In the genomic region with DNA sequence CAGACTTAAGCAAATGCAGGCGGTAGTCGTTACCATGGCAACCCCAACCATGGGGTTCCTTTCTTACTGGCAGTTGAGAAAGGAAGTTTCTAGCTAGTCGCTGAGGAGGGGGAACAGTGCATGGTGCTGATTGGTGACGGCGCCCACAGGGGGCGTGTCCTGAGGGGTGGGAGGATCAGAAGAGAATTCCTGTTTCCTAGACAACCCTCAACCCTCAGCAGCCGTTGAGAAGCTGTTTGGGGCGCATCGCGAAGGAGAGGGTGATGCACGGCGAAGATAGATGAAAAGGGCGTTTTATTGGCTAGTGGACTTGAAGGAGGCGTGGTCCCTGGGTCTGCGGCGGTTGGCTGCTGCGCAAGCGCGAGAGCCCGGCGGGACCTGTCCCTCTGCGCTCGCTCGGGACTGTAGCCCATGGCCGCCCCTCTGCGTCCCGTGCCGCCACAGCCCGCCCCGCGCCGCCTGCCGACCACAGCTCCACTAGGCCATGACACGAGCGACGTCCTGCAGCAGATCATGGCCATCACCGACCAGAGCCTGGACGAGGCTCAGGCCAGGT, we compare ENCODE assay signal across 8 mouse cellular contexts. TPM values are rescaled to one million over a fixed set of nuclear protein-coding genes. Genes with fewer than 3 reads are reported as not detected.
DNase-seq lines count a peak whose midpoint lies in the region; ATAC-seq and TF ChIP-seq lines count a peak whose summit lies in the region.

Gene Pbx4, plus strand, starts transcription at position 194 of the 556 bp plus-strand sequence.

- WGBS in forebrain, embryonic 13.5 days = under 1% methylated on average over 34 of the region's 38 CpGs
- WGBS in liver, embryonic 16.5 days (ENCODE audit: insufficient replicate concordance) = 1% methylated on average over 38 of the region's 38 CpGs
- 0% methylated on average over 38 of the region's 38 CpGs for whole genome bisulfite sequencing in neural tube, embryonic 12.5 days
- 0% methylated on average over 38 of the region's 38 CpGs for WGBS in stomach, postnatal 0 days

- peak; percentile 100 for DNase-seq in ES-CJ7 (ENCODE audit: low read depth, low spot score)
- peak; percentile 86 to 87 for DNase-seq in heart, postnatal 10 days
- DNase-seq in kidney, postnatal 4 days = peak; percentile 89 to 93
- peak; percentile 74 for DNase-seq in stomach, postnatal 0 days (ENCODE audit: low spot score)

- H3K27ac ChIP-seq in forebrain, embryonic 13.5 days = peak within 1 kb of the TSS; percentile 85
- H3K27ac ChIP-seq in liver, embryonic 16.5 days (ENCODE audit: low read length) = peak within 1 kb of the TSS; percentile 30; the same call in 1 of the 2 replicates
- H3K27ac ChIP-seq in neural tube, embryonic 12.5 days = peak within 1 kb of the TSS; percentile 80; the same call in 1 of the 2 replicates
- H3K27ac ChIP-seq in stomach, postnatal 0 days (replicated peaks) = no peak within 1 kb of the TSS

- peak; percentile 54 for TF ChIP-seq CTCF in stomach, postnatal 0 days (IDR thresholded peaks at IDR 0.05; ENCODE audit: low read depth)

- peak within 1 kb of the TSS; percentile 82 for H3K4me2 ChIP-seq in forebrain, embryonic 13.5 days
- peak within 1 kb of the TSS; percentile 98 for H3K4me2 ChIP-seq in liver, embryonic 16.5 days (ENCODE audit: low read depth, low read length)
- H3K4me2 ChIP-seq in neural tube, embryonic 12.5 days (replicated peaks) = peak within 1 kb of the TSS; percentile 81
- H3K4me2 ChIP-seq in stomach, postnatal 0 days (replicated peaks; ENCODE audit: low read depth) = peak within 1 kb of the TSS; percentile 93

- intact Hi-C loops in heart, postnatal 10 days (cut with DNase I) = no loop called here

- no peaks in the 10 kb centered on the region for H3K27me3 ChIP-seq in forebrain, embryonic 13.5 days
- no peaks in the 10 kb centered on the region for H3K27me3 ChIP-seq in liver, embryonic 16.5 days (ENCODE audit: control insufficient read depth, insufficient read depth, low read depth, low read length)
- H3K27me3 ChIP-seq in neural tube, embryonic 12.5 days (replicated peaks) = no peaks in the 10 kb centered on the region
- no peaks in the 10 kb centered on the region for H3K27me3 ChIP-seq in stomach, postnatal 0 days (ENCODE audit: control insufficient read depth, insufficient read depth, low read length)

- peak within 1 kb of the TSS; percentile 76 for H3K9ac ChIP-seq in forebrain, embryonic 13.5 days
- peak within 1 kb of the TSS; percentile 71 for H3K9ac ChIP-seq in liver, embryonic 16.5 days (ENCODE audit: low read depth, low read length)
- H3K9ac ChIP-seq in neural tube, embryonic 12.5 days = peak within 1 kb of the TSS; percentile 76
- peak within 1 kb of the TSS; percentile 50 for H3K9ac ChIP-seq in stomach, postnatal 0 days (ENCODE audit: low read length)

- peak within 1 kb of the TSS; percentile 66 for H3K4me3 ChIP-seq in forebrain, embryonic 13.5 days
- peak within 1 kb of the TSS; percentile 72 for H3K4me3 ChIP-seq in liver, embryonic 16.5 days (ENCODE audit: low read depth, low read length)
- peak within 1 kb of the TSS; percentile 70 for H3K4me3 ChIP-seq in neural tube, embryonic 12.5 days
- H3K4me3 ChIP-seq in stomach, postnatal 0 days (ENCODE audit: low read depth, low read length) = peak within 1 kb of the TSS; percentile 51

- TF ChIP-seq EP300 in stomach, postnatal 0 days (optimal IDR thresholded peaks at IDR 0.05) = no peak

- peak; percentile 92 for ATAC-seq in cerebellum, adult (ENCODE audit: insufficient number of reproducible peaks, low FRiP score, low TSS enrichment)
- ATAC-seq in forebrain, embryonic 13.5 days = peak; percentile 99
- peak; percentile 91 for ATAC-seq in liver, embryonic 16.5 days (ENCODE audit: low read depth)
- ATAC-seq in neural tube, embryonic 12.5 days (ENCODE audit: low FRiP score, low read depth) = peak; percentile 99
- peak; percentile 88 for ATAC-seq in stomach, postnatal 0 days (ENCODE audit: low FRiP score, low TSS enrichment)

- no peaks in the 10 kb centered on the region for H3K9me3 ChIP-seq in forebrain, embryonic 13.5 days (replicated peaks)
- H3K9me3 ChIP-seq in liver, embryonic 16.5 days (replicated peaks; ENCODE audit: control insufficient read depth, low read length) = no peaks in the 10 kb centered on the region
- H3K9me3 ChIP-seq in neural tube, embryonic 12.5 days = no peaks in the 10 kb centered on the region
- H3K9me3 ChIP-seq in stomach, postnatal 0 days (ENCODE audit: control insufficient read depth, low read length) = no peaks in the 10 kb centered on the region

- H3K4me1 ChIP-seq in forebrain, embryonic 13.5 days = peaks cover 25% of the 10 kb centered on the region
- peaks cover 14% of the 10 kb centered on the region for H3K4me1 ChIP-seq in liver, embryonic 16.5 days (ENCODE audit: control insufficient read depth, low read depth, low read length)
- H3K4me1 ChIP-seq in neural tube, embryonic 12.5 days = peaks cover 17% of the 10 kb centered on the region
- H3K4me1 ChIP-seq in stomach, postnatal 0 days (replicated peaks; ENCODE audit: control insufficient read depth, insufficient read depth) = no peaks in the 10 kb centered on the region

- peaks cover 24% of the 10 kb centered on the region for H3K36me3 ChIP-seq in forebrain, embryonic 13.5 days (ENCODE audit: poor library complexity, severe bottlenecking)
- no peaks in the 10 kb centered on the region for H3K36me3 ChIP-seq in liver, embryonic 16.5 days (ENCODE audit: control insufficient read depth, insufficient read depth)
- H3K36me3 ChIP-seq in neural tube, embryonic 12.5 days = peaks cover 3% of the 10 kb centered on the region
- no peaks in the 10 kb centered on the region for H3K36me3 ChIP-seq in stomach, postnatal 0 days (ENCODE audit: control insufficient read depth, insufficient read depth, low read length)

RNA-seq across cellular contexts. Expression of gene Pbx4, which starts in this region (rescaled TPM):
- polyA plus RNA-seq in forebrain, embryonic 13.5 days (2015; fragmentation: Nextera tagmentation; extraction: Ambion mirVana) = 63.5 and 67.7 TPM in 2 replicates
- 1 to 10 TPM in 1 of 2 experiments, under 1 TPM in 1; 0.65 to 1.2 TPM for total RNA-seq in heart, postnatal 10 days (2021)
- 1.8 and 2.0 TPM in 2 replicates for polyA plus RNA-seq in liver, embryonic 16.5 days (2015; fragmentation: Nextera tagmentation; extraction: Ambion mirVana)
- polyA plus RNA-seq in neural tube, embryonic 12.5 days (2016; fragmentation: Nextera tagmentation; extraction: Ambion mirVana) = 41.6 and 46.8 TPM in 2 replicates
- polyA plus RNA-seq in stomach, postnatal 0 days (2015; fragmentation: Nextera tagmentation; extraction: Ambion mirVana) = 4.9 and 5.1 TPM in 2 replicates
